Mouse (Mus musculus) heart, embryonic 12.5 days (tissue): ENCODE data around the gene Ugt8a. TPM values are rescaled to one million over a fixed set of nuclear protein-coding genes. Genes with fewer than 3 reads are reported as not detected.

Experiments
- ATAC-seq: fragments of 200-750 bp; cut with Nextera tagmentation; 2 replicates; pipeline ENCODE4 v1.8.0; 2017; ENCODE audit warnings: moderate TSS enrichment, moderate library complexity; ENCODE audit not compliant: insufficient number of reproducible peaks, low FRiP score
- H3K27ac ChIP-seq: fragments of 300-500 bp; sonication (generic); 2 replicates; pipeline ENCODE4 v1.5.1; 2016; ENCODE audit warnings: mild to moderate bottlenecking, moderate library complexity; ENCODE audit not compliant: poor library complexity, severe bottlenecking
- H3K27me3 ChIP-seq: fragments of 300-500 bp; sonication (generic); replicated peaks from 2 replicates; pipeline ENCODE4 v1.6.1; 2016; ENCODE audit warnings: mild to moderate bottlenecking, moderate library complexity
- H3K36me3 ChIP-seq: fragments of 300-500 bp; sonication (generic); 2 replicates; pipeline ENCODE4 v1.6.1; 2016; ENCODE audit warnings: mild to moderate bottlenecking, moderate library complexity
- H3K4me1 ChIP-seq: fragments of 300-500 bp; sonication (generic); replicated peaks from 2 replicates; pipeline ENCODE4 v1.6.1; 2016; ENCODE audit warnings: mild to moderate bottlenecking
- H3K4me2 ChIP-seq: fragments of 300-500 bp; sonication (generic); 2 replicates; pipeline ENCODE4 v1.6.1; 2016; ENCODE audit warnings: mild to moderate bottlenecking, moderate library complexity
- H3K4me3 ChIP-seq: fragments of 300-500 bp; sonication (generic); 2 replicates; pipeline ENCODE4 v1.5.1; 2016; ENCODE audit warnings: mild to moderate bottlenecking
- H3K9ac ChIP-seq: fragments of 300-500 bp; sonication (generic); 2 replicates; pipeline ENCODE4 v1.6.1; 2016; ENCODE audit warnings: mild to moderate bottlenecking, moderate library complexity
- H3K9me3 ChIP-seq: fragments of 300-500 bp; sonication (generic); replicated peaks from 2 replicates; pipeline ENCODE4 v1.6.1; 2016; ENCODE audit warnings: mild to moderate bottlenecking, moderate library complexity
- WGBS: fragments of 180-500 bp; shearing (Covaris S2); methylation state at CpG from one replicate; pipeline ENCODE4 v1.1.7; 2016; 5-methylcytosine and 5-hydroxymethylcytosine counted together
- polyA plus RNA-seq: library from polyadenylated mRNA; unstranded; fragments of >200 nt; fragmentation: Nextera tagmentation; extraction: Ambion mirVana; gene quantifications from 2 replicates; pipeline ENCODE4 v1.2.1, GENCODE M21; 2016

The Ugt8a gene
- polyA plus RNA-seq = 0.23 and 0.41 TPM in 2 replicates

- no peak within 1 kb of the TSS; the same call in 1 of the 2 replicates for H3K9ac ChIP-seq
- under 1% methylated on average over 66 of the region's 85 CpGs for WGBS
These were observed at the start of gene Ugt8a for GRCm38 (mm10) chr3:125938092-125938755. TSS of gene Ugt8a (minus strand) at chr3:125938619.

GRCm38 (mm10) chr3:125986639-125987038 is 48.2 kb upstream of the Ugt8a start:
- Histone ChIP-seq H3K4me3 (no peak overlapping the region), H3K36me3 (no peaks in the 10 kb centered on the region), H3K27me3 (no peaks in the 10 kb centered on the region), H3K27ac (no peak overlapping the region), H3K9ac (no peak overlapping the region), H3K4me2 (no peak overlapping the region), H3K4me1 (no peaks in the 10 kb centered on the region), H3K9me3 (no peaks in the 10 kb centered on the region)
- ATAC-seq = no peak

More at GRCm38 (mm10) chr3:125938092-125938755, at the start of gene Ugt8a:
- no peak within 1 kb of the TSS for H3K27ac ChIP-seq
- H3K4me3 ChIP-seq = peak within 1 kb of the TSS; percentile 70
- H3K9me3 ChIP-seq = no peaks in the 10 kb centered on the region
- no peaks in the 10 kb centered on the region for H3K36me3 ChIP-seq
- H3K4me2 ChIP-seq = peak within 1 kb of the TSS; percentile 100
- peaks cover 8% of the 10 kb centered on the region; the same call in 1 of the 2 replicates for H3K4me1 ChIP-seq
- peak; percentile 74; the same call in 1 of the 2 replicates for ATAC-seq
- peaks cover 30% of the 10 kb centered on the region for H3K27me3 ChIP-seq

- ATAC-seq = no peak
- Histone ChIP-seq H3K27me3 (no peaks in the 10 kb centered on the region), H3K9me3 (no peaks in the 10 kb centered on the region), H3K4me3 (no peak overlapping the region), H3K4me2 (no peak overlapping the region), H3K27ac (no peak overlapping the region), H3K9ac (no peak overlapping the region), H3K4me1 (no peaks in the 10 kb centered on the region), H3K36me3 (no peaks in the 10 kb centered on the region)
- 76% methylated on average over 2 of the region's 2 CpGs for WGBS
These were observed 45.4 kb upstream of the Ugt8a start for GRCm38 (mm10) chr3:125983707-125984420.

- Histone ChIP-seq H3K9me3 (no peaks in the 10 kb centered on the region), H3K4me2 (no peak overlapping the region), H3K9ac (no peak overlapping the region), H3K4me1 (no peaks in the 10 kb centered on the region), H3K36me3 (no peaks in the 10 kb centered on the region), H3K4me3 (no peak overlapping the region), H3K27me3 (no peaks in the 10 kb centered on the region), H3K27ac (no peak overlapping the region)
- WGBS = 50% methylated on average over 3 of the region's 3 CpGs
- peak; percentile 36; the same call in 1 of the 2 replicates for ATAC-seq
These were observed 41.1 kb upstream of the Ugt8a start for GRCm38 (mm10) chr3:125979475-125979874.

GRCm38 (mm10) chr3:125975899-125976298 is 37.5 kb upstream of the Ugt8a start:
- no peak for ATAC-seq
- no peaks in the 10 kb centered on the region for H3K27me3 ChIP-seq
- WGBS = 26% methylated on average over 4 of the region's 4 CpGs

GRCm38 (mm10) chr3:125969458-125969857 is 31.0 kb upstream of the Ugt8a start:
- Histone ChIP-seq H3K27ac (no peak overlapping the region), H3K9me3 (no peaks in the 10 kb centered on the region), H3K9ac (no peak overlapping the region), H3K4me3 (no peak overlapping the region), H3K4me1 (no peaks in the 10 kb centered on the region), H3K4me2 (no peak overlapping the region), H3K36me3 (no peaks in the 10 kb centered on the region), H3K27me3 (no peaks in the 10 kb centered on the region)
- WGBS = 63% methylated on average over 4 of the region's 4 CpGs
- no peak for ATAC-seq

More at GRCm38 (mm10) chr3:125975899-125976298, 37.5 kb upstream of the Ugt8a start:
- Histone ChIP-seq H3K9ac (no peak overlapping the region), H3K27ac (no peak overlapping the region), H3K4me3 (no peak overlapping the region), H3K4me2 (no peak overlapping the region), H3K9me3 (no peaks in the 10 kb centered on the region), H3K4me1 (no peaks in the 10 kb centered on the region), H3K36me3 (no peaks in the 10 kb centered on the region)

GRCm38 (mm10) chr3:125956196-125956885 is 17.9 kb upstream of the Ugt8a start:
- Histone ChIP-seq H3K36me3 (no peaks in the 10 kb centered on the region), H3K4me3 (no peak overlapping the region), H3K9me3 (no peaks in the 10 kb centered on the region), H3K4me2 (no peak overlapping the region), H3K27ac (no peak overlapping the region), H3K9ac (no peak overlapping the region), H3K4me1 (no peaks in the 10 kb centered on the region), H3K27me3 (no peaks in the 10 kb centered on the region)
- 69% methylated on average over 3 of the region's 3 CpGs for WGBS
- no peak for ATAC-seq

GRCm38 (mm10) chr3:125954881-125955280 is 16.5 kb upstream of the Ugt8a start:
- Histone ChIP-seq H3K36me3 (no peaks in the 10 kb centered on the region), H3K4me2 (no peak overlapping the region), H3K27ac (no peak overlapping the region), H3K4me3 (no peak overlapping the region), H3K27me3 (no peaks in the 10 kb centered on the region), H3K9me3 (no peaks in the 10 kb centered on the region), H3K4me1 (no peaks in the 10 kb centered on the region), H3K9ac (no peak overlapping the region)
- ATAC-seq = no peak
- 65% methylated on average over 1 of the region's 1 CpGs for WGBS

- ATAC-seq = no peak
- no peak overlapping the region for H3K4me2 ChIP-seq
- H3K27ac ChIP-seq = no peak overlapping the region
- peaks cover 8% of the 10 kb centered on the region; the same call in 1 of the 2 replicates for H3K4me1 ChIP-seq
- peaks cover 30% of the 10 kb centered on the region for H3K27me3 ChIP-seq
- WGBS = 59% methylated on average over 3 of the region's 3 CpGs
- H3K4me3 ChIP-seq = no peak overlapping the region
- H3K36me3 ChIP-seq = no peaks in the 10 kb centered on the region
- no peaks in the 10 kb centered on the region for H3K9me3 ChIP-seq
- H3K9ac ChIP-seq = no peak overlapping the region
These were observed 2.4 kb upstream of the Ugt8a start for GRCm38 (mm10) chr3:125940811-125941210.

- WGBS = under 1% methylated on average over 32 of the region's 37 CpGs
- H3K36me3 ChIP-seq = no peaks in the 10 kb centered on the region
- no peak overlapping the region for H3K27ac ChIP-seq
- peak; percentile 64; the same call in 1 of the 2 replicates for ATAC-seq
- H3K27me3 ChIP-seq = peaks cover 30% of the 10 kb centered on the region
- peak overlapping the region; percentile 70 for H3K4me3 ChIP-seq
- no peaks in the 10 kb centered on the region for H3K9me3 ChIP-seq
- H3K4me1 ChIP-seq = peaks cover 8% of the 10 kb centered on the region; the same call in 1 of the 2 replicates
- H3K9ac ChIP-seq = no peak overlapping the region
- peak overlapping the region; percentile 100 for H3K4me2 ChIP-seq
These were observed 314 bp upstream of the Ugt8a start for GRCm38 (mm10) chr3:125938756-125939109.

- no peak for ATAC-seq
- Histone ChIP-seq H3K36me3 (no peaks in the 10 kb centered on the region), H3K27me3 (peaks cover 30% of the 10 kb centered on the region), H3K9me3 (no peaks in the 10 kb centered on the region), H3K9ac (no peak overlapping the region), H3K4me1 (peaks cover 8% of the 10 kb centered on the region; the same call in 1 of the 2 replicates), H3K4me3 (peak overlapping the region; percentile 70), H3K27ac (no peak overlapping the region), H3K4me2 (peak overlapping the region; percentile 100)
- 2% methylated on average over 39 of the region's 43 CpGs for WGBS
These were observed 805 bp downstream of the Ugt8a start for GRCm38 (mm10) chr3:125937536-125938091.
